Mouse (Mus musculus) CD4-positive, CD25-positive, alpha-beta regulatory T cell, adult 2 months (primary cell): ENCODE results near the gene Frmd8.

Experiments
- DNase-seq: peaks from one replicate; pipeline ENCODE4 v3.0.0-alpha.2; 2012; ENCODE audit warnings: low read depth, low spot score

The Frmd8 gene

DNA sequence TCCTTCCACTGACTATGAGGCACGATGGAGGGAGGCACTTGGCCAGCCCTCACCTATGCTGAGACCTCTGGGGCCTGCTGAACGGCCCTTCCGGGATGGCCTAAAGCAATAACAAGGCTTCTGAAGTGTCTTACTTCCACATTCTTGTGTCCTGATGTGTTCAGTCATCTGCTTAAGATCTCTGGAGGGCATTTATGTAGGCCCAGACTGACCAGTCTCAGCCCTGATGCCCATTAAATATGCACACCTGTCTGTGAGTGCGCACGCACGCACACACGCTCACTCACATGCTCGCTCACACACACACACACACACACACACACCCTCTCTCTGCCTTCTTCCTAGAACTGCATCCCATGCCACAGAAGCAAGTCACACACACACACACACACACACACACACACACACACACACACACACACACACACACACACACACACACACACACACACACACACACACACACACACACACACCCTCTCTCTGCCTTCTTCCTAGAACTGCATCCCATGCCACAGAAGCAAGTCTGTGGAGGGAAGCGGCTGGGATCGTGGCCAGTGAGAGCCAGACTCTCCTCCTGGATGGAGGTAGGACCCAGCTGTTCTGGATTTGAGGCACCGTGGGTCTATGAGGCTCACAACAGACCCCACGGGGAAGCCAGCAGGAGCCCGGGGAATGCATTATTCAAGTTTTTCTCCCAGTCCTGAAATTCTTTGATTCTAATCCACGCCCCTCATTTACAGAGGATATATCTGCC lies 65.9 kb downstream of the Frmd8 start:
- DNase-seq: no peak

- no peak for DNase-seq
Observed at GRCm38 (mm10) chr19:5807740-5808139, 67.3 kb downstream of the Frmd8 start.

GRCm38 (mm10) chr19:5806809-5807205 lies 68.3 kb downstream of the Frmd8 start:
- peak; percentile 45 for DNase-seq

GRCm38 (mm10) chr19:5806051-5806808 lies 68.8 kb downstream of the Frmd8 start:
- no peak for DNase-seq

GRCm38 (mm10) chr19:5804371-5804899 lies 70.6 kb downstream of the Frmd8 start:
- peak; percentile 40 for DNase-seq

- no peak for DNase-seq
Observed at GRCm38 (mm10) chr19:5803881-5804279, 71.2 kb downstream of the Frmd8 start.

DNA sequence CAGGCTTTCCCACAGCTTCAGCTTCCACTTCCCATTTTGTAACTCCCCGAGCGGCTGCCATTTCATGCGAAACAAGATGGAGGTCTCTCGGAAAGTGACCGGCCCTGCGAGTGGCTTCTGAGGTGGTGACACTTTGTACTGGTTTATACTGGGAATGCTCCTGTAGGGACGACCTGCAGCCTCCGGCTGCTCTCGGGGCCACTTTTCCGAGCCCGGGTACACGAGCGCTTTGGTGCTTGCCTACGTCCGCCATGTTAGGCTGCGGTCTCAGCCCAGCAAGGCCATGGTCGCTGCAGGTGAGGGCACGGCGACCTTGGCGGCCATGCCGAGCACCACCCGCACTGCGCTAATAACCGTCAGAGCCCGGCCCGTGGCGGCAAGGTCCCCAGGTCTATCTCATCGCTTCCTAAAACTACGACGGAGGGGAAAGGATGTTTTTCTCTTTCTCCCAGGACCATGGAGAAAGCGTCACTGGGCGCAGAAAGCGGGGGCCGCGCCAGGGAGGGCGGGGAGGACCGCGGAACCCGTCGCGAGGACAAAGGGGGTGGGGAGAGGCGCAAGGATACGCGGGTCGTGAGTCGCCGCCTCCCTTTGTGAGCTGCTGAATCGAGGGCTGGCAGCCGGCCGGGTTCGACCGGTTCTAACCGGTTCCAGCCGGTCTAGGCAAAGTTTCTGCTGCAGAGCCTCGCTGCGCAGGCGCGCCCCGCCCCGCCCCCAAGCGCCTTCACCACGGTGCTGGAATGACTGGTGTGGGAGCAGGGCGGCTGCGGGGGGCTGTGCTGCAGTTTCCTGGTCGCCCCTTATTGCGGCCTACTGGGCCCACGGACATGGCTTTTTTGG lies 71.8 kb downstream of the Frmd8 start:
- DNase-seq: peak; percentile 100

- DNase-seq: no peak
Observed at GRCm38 (mm10) chr19:5802787-5803040, 72.4 kb downstream of the Frmd8 start.

DNA sequence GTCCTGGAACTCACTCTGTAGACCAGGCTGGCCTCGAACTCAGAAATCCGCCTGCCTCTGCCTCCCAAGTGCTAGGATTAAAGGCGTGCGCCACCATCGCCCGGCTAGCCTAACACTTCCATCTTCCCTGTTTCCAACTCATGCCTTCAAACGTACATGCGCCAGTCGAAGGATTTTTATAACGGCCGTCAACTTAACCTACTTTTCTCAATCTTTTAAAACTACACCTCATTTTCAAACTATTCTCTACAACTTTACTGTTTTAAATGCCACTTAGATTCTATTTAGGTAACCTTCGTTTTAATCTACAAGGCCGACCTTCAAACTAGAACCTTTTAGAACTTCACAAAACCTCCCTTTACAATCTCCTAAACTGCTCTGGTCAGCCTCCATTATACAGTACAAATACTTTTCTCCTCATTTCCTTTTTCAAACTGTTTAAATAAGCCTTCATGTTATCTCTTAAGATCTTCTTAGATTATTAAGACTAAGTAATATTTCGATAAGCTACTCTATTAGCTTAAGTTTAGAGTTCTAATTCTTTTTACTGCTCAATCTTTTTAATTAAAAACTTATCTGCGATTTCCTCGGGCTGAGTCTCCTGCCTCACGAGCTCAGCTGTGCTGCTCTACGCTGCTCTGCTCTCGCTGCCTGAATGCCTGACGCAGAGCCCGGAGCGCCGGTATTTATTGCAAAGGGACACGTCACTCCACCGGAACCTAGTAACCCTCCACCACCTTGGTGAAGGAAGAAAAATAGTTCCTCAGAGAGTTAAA lies 72.9 kb downstream of the Frmd8 start:
- peak; percentile 96 for DNase-seq

GRCm38 (mm10) chr19:5801432-5801964 lies 73.6 kb downstream of the Frmd8 start:
- DNase-seq: peak; percentile 40

DNA sequence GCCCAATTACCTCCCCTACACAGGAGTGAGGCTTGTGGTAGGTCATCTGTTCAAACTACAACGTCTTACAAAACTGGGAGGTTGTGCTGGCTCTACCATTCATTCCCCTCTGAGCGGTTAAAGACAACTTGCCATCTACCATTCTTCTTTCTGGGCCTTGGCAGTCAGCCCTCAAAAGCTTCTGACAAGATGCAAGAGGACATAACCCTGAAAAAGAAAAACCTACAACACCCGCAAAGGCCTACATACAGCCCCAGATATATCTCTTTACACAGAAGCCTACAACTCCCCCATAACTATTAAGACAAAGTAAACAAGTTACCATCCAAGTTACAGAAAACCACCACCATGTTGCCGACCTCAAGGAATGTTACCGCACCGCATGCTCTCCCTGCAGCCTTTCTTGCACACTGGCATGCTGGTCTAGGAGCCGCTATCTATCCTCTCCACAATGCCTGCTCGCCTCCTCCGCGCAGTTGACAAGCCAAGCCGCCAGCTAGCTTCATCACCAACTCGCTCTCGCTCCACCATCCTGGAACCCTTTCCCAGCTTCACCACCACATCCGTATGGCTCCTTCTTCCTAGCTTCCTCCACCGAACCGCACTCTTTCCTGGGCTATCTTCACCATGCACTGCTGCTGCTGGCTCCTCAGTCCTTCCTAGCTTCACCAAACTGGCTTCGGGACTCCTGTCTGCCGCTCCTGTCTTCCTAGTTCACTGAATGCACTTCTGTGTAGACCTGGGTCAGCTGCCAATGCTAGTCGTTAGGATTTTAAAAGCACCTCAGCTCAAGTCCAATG lies 74.2 kb downstream of the Frmd8 start:
- peak; percentile 63 for DNase-seq

- DNase-seq: no peak
Observed at GRCm38 (mm10) chr19:5800350-5800631, 74.8 kb downstream of the Frmd8 start.
